In genomic region chr3:88555069-88555605, GRCm38 (mm10) we compare ENCODE assay signal across 10 mouse cellular contexts. TPM values are rescaled to one million over a fixed set of nuclear protein-coding genes. Genes with fewer than 3 reads are reported as not detected.
A peak's percentile ranks its signal among the peaks of the same experiment; 100 is the strongest.
DNase-seq lines count a peak whose midpoint lies in the region; ATAC-seq and TF ChIP-seq lines count a peak whose summit lies in the region.
"Had no signal": no experiment of that assay in that cellular context is flagged by ENCODE, and none has a peak within 500 bp of the region (broad histone marks: within the 10 kb centered on the region; RNA-seq: fewer than 3 reads in every experiment).

No protein-coding gene starts in this region.

- peak overlapping the region; percentile 23; the same call in 1 of the 2 replicates for H3K9ac ChIP-seq in heart, embryonic 15.5 days
- no peak overlapping the region for H3K9ac ChIP-seq in embryonic facial prominence, embryonic 11.5 days (replicated peaks; ENCODE audit: low read length)
- 0 out of 2 replicates have a peak overlapping the region, but pooled peaks have one; percentile 76 for H3K9ac ChIP-seq in hindbrain, embryonic 14.5 days
- H3K9ac ChIP-seq in midbrain, embryonic 13.5 days (replicated peaks): peak overlapping the region; percentile 42; the same call in 1 of the 2 replicates

- H3K4me2 ChIP-seq in heart, embryonic 15.5 days: peak overlapping the region; percentile 13; the same call in 1 of the 2 replicates
- peak overlapping the region; percentile 10; the same call in 1 of the 2 replicates for H3K4me2 ChIP-seq in embryonic facial prominence, embryonic 11.5 days (ENCODE audit: low read depth, low read length)
- H3K4me2 ChIP-seq in hindbrain, embryonic 14.5 days (replicated peaks): peak overlapping the region; percentile 80
- H3K4me2 ChIP-seq in midbrain, embryonic 13.5 days (replicated peaks): peak overlapping the region; percentile 81

- no peak for ATAC-seq in heart, embryonic 15.5 days (replicated peaks; ENCODE audit: insufficient number of reproducible peaks, insufficient read depth, low FRiP score, low read depth)
- ATAC-seq in embryonic facial prominence, embryonic 11.5 days (replicated peaks; ENCODE audit: insufficient number of reproducible peaks, low FRiP score, low TSS enrichment, low read depth): no peak
- no peak for ATAC-seq in hindbrain, embryonic 14.5 days (ENCODE audit: low FRiP score)
- no peak for ATAC-seq in midbrain, embryonic 13.5 days

- no peak overlapping the region for H3K4me3 ChIP-seq in heart, embryonic 15.5 days
- peak overlapping the region; percentile 89; the same call in 1 of the 2 replicates for H3K4me3 ChIP-seq in embryonic facial prominence, embryonic 11.5 days (ENCODE audit: low read depth, low read length)
- peak overlapping the region; percentile 76; the same call in 1 of the 2 replicates for H3K4me3 ChIP-seq in hindbrain, embryonic 14.5 days (replicated peaks; ENCODE audit: low read length)
- H3K4me3 ChIP-seq in midbrain, embryonic 13.5 days (replicated peaks): peak overlapping the region; percentile 93
- H3K4me3 ChIP-seq in lung, adult 2 months (replicated peaks; ENCODE audit: extremely low read depth, low read depth, low read length): no peak overlapping the region

- no peak for TF ChIP-seq POLR2A in lung, adult 2 months (IDR thresholded peaks at IDR 0.05; ENCODE audit: borderline replicate concordance, extremely low read depth, low read depth, low read length)

- 89% methylated on average over 5 of the region's 5 CpGs for WGBS in heart, embryonic 15.5 days
- WGBS in embryonic facial prominence, embryonic 11.5 days: 82% methylated on average over 5 of the region's 5 CpGs
- 91% methylated on average over 5 of the region's 5 CpGs for WGBS in hindbrain, embryonic 14.5 days
- 83% methylated on average over 5 of the region's 5 CpGs for WGBS in midbrain, embryonic 13.5 days
- WGBS in lung, adult 2 months: 86% methylated on average over 5 of the region's 5 CpGs

- no peak overlapping the region for H3K27ac ChIP-seq in heart, embryonic 15.5 days
- no peak overlapping the region for H3K27ac ChIP-seq in embryonic facial prominence, embryonic 11.5 days (replicated peaks; ENCODE audit: low read depth, low read length)
- no peak overlapping the region for H3K27ac ChIP-seq in hindbrain, embryonic 14.5 days
- H3K27ac ChIP-seq in midbrain, embryonic 13.5 days: no peak overlapping the region
- H3K27ac ChIP-seq: heart, adult 2 months had no signal

- H3K9me3 ChIP-seq in heart, embryonic 15.5 days (replicated peaks): no peaks in the 10 kb centered on the region
- no peaks in the 10 kb centered on the region for H3K9me3 ChIP-seq in embryonic facial prominence, embryonic 11.5 days (replicated peaks; ENCODE audit: control insufficient read depth, low read length)
- no peaks in the 10 kb centered on the region for H3K9me3 ChIP-seq in hindbrain, embryonic 14.5 days (ENCODE audit: control insufficient read depth, low read length)
- H3K9me3 ChIP-seq in midbrain, embryonic 13.5 days: no peaks in the 10 kb centered on the region

- DNase-seq in heart, adult 18-20 months: no peak
- DNase-seq in embryonic facial prominence, embryonic 11.5 days (ENCODE audit: low spot score): no peak
- no peak for DNase-seq in hindbrain, embryonic 14.5 days (ENCODE audit: low spot score)
- DNase-seq in retina, embryonic 14.5 days (ENCODE audit: low spot score): no peak
- no peak for DNase-seq in yolk sac, embryonic 10.5 days (ENCODE audit: low spot score)
- no peak for DNase-seq in lung, adult 2 months

- peaks cover 46% of the 10 kb centered on the region for H3K36me3 ChIP-seq in heart, embryonic 15.5 days
- peaks cover 10% of the 10 kb centered on the region for H3K36me3 ChIP-seq in embryonic facial prominence, embryonic 11.5 days (replicated peaks; ENCODE audit: control insufficient read depth, insufficient read depth, low read depth, low read length)
- H3K36me3 ChIP-seq in hindbrain, embryonic 14.5 days (replicated peaks; ENCODE audit: control insufficient read depth, insufficient read depth): peaks cover 49% of the 10 kb centered on the region
- peaks cover 48% of the 10 kb centered on the region for H3K36me3 ChIP-seq in midbrain, embryonic 13.5 days

- no peak for TF ChIP-seq CTCF in lung, adult 2 months (IDR thresholded peaks at IDR 0.05; ENCODE audit: insufficient read depth, low read length)

- H3K27me3 ChIP-seq in heart, embryonic 15.5 days: no peaks in the 10 kb centered on the region
- H3K27me3 ChIP-seq in embryonic facial prominence, embryonic 11.5 days (ENCODE audit: control insufficient read depth, insufficient read depth, low read length): no peaks in the 10 kb centered on the region
- no peaks in the 10 kb centered on the region for H3K27me3 ChIP-seq in hindbrain, embryonic 14.5 days (ENCODE audit: control insufficient read depth, insufficient read depth, low read length)
- no peaks in the 10 kb centered on the region for H3K27me3 ChIP-seq in midbrain, embryonic 13.5 days

- peaks cover 23% of the 10 kb centered on the region for H3K4me1 ChIP-seq in heart, embryonic 15.5 days (replicated peaks)
- no peaks in the 10 kb centered on the region for H3K4me1 ChIP-seq in embryonic facial prominence, embryonic 11.5 days (ENCODE audit: control insufficient read depth, insufficient read depth, low read length)
- peaks cover 17% of the 10 kb centered on the region for H3K4me1 ChIP-seq in hindbrain, embryonic 14.5 days (replicated peaks; ENCODE audit: control insufficient read depth, insufficient read depth, low read length)
- H3K4me1 ChIP-seq in midbrain, embryonic 13.5 days (replicated peaks): peaks cover 40% of the 10 kb centered on the region
- H3K4me1 ChIP-seq in lung, adult 2 months (ENCODE audit: control insufficient read depth, insufficient read depth, low read length): peaks cover 3% of the 10 kb centered on the region

RNA-seq across cellular contexts. Expression of gene Ubqln4, which starts 1.6 kb away (rescaled TPM):
- polyA plus RNA-seq in heart, embryonic 15.5 days (2015; fragmentation: Nextera tagmentation; extraction: Ambion mirVana): 30.0 and 34.9 TPM in 2 replicates
- 10 to 100 TPM; 72.4 to 78.7 TPM for total RNA-seq in heart, adult 18-20 months (2021)
- 62.1 and 73.3 TPM in 2 replicates for polyA plus RNA-seq in embryonic facial prominence, embryonic 11.5 days (2014; fragmentation: Nextera tagmentation; extraction: Ambion mirVana)
- polyA plus RNA-seq in hindbrain, embryonic 14.5 days (2014; fragmentation: Nextera tagmentation; extraction: Ambion mirVana): 42.9 and 53.6 TPM in 2 replicates
- polyA plus RNA-seq in midbrain, embryonic 13.5 days (2015; fragmentation: Nextera tagmentation; extraction: Ambion mirVana): 39.1 and 46.7 TPM in 2 replicates
- 47.0 and 52.6 TPM in 2 replicates for polyA plus RNA-seq in lung, adult 2 months (2012; rRNA removed)

RNA-seq across cellular contexts. Expression of gene Lamtor2, which starts 2.3 kb away (rescaled TPM):
- 119 and 144 TPM in 2 replicates for polyA plus RNA-seq in heart, embryonic 15.5 days (2015; fragmentation: Nextera tagmentation; extraction: Ambion mirVana)
- total RNA-seq in heart, adult 18-20 months (2021): 100 to 1,000 TPM; 102 to 104 TPM
- polyA plus RNA-seq in embryonic facial prominence, embryonic 11.5 days (2014; fragmentation: Nextera tagmentation; extraction: Ambion mirVana): 77.4 and 82.0 TPM in 2 replicates
- 102 and 107 TPM in 2 replicates for polyA plus RNA-seq in hindbrain, embryonic 14.5 days (2014; fragmentation: Nextera tagmentation; extraction: Ambion mirVana)
- polyA plus RNA-seq in midbrain, embryonic 13.5 days (2015; fragmentation: Nextera tagmentation; extraction: Ambion mirVana): 181 and 182 TPM in 2 replicates
- polyA plus RNA-seq in lung, adult 2 months (2012; rRNA removed): 116 and 135 TPM in 2 replicates

RNA-seq across cellular contexts. Expression of gene Rab25, which starts 7.0 kb away (rescaled TPM):
- 0.92 and 4.0 TPM in 2 replicates for polyA plus RNA-seq in heart, embryonic 15.5 days (2015; fragmentation: Nextera tagmentation; extraction: Ambion mirVana)
- total RNA-seq in heart, adult 18-20 months (2021): under 1 TPM in 1 of 2 experiments, not detected in 1; 0.26 TPM
- polyA plus RNA-seq in embryonic facial prominence, embryonic 11.5 days (2014; fragmentation: Nextera tagmentation; extraction: Ambion mirVana): 3.7 and 4.0 TPM in 2 replicates
- 0.20 TPM in 1 of 2 replicates, not detected in the other for polyA plus RNA-seq in hindbrain, embryonic 14.5 days (2014; fragmentation: Nextera tagmentation; extraction: Ambion mirVana)
- polyA plus RNA-seq in midbrain, embryonic 13.5 days (2015; fragmentation: Nextera tagmentation; extraction: Ambion mirVana): not detected in 2 replicates
- 53.0 and 105 TPM in 2 replicates for polyA plus RNA-seq in lung, adult 2 months (2012; rRNA removed)
- total RNA-seq: heart, adult 2 months; layer of hippocampus, postnatal 10 days had no signal

RNA-seq across cellular contexts. Expression of gene Ssr2, which starts 20.5 kb away (rescaled TPM):
- 164 and 178 TPM in 2 replicates for polyA plus RNA-seq in heart, embryonic 15.5 days (2015; fragmentation: Nextera tagmentation; extraction: Ambion mirVana)
- total RNA-seq in heart, adult 18-20 months (2021): 10 to 100 TPM; 60.8 to 65.5 TPM
- 184 and 201 TPM in 2 replicates for polyA plus RNA-seq in embryonic facial prominence, embryonic 11.5 days (2014; fragmentation: Nextera tagmentation; extraction: Ambion mirVana)
- polyA plus RNA-seq in hindbrain, embryonic 14.5 days (2014; fragmentation: Nextera tagmentation; extraction: Ambion mirVana): 117 and 129 TPM in 2 replicates
- polyA plus RNA-seq in midbrain, embryonic 13.5 days (2015; fragmentation: Nextera tagmentation; extraction: Ambion mirVana): 142 and 148 TPM in 2 replicates
- 139 and 188 TPM in 2 replicates for polyA plus RNA-seq in lung, adult 2 months (2012; rRNA removed)

RNA-seq across cellular contexts. Expression of gene Mex3a, which starts 22.9 kb away (rescaled TPM):
- polyA plus RNA-seq in heart, embryonic 15.5 days (2015; fragmentation: Nextera tagmentation; extraction: Ambion mirVana): 6.5 and 8.0 TPM in 2 replicates
- under 1 TPM; 0.26 to 0.35 TPM for total RNA-seq in heart, adult 18-20 months (2021)
- polyA plus RNA-seq in embryonic facial prominence, embryonic 11.5 days (2014; fragmentation: Nextera tagmentation; extraction: Ambion mirVana): 40.1 and 41.0 TPM in 2 replicates
- 30.8 and 31.0 TPM in 2 replicates for polyA plus RNA-seq in hindbrain, embryonic 14.5 days (2014; fragmentation: Nextera tagmentation; extraction: Ambion mirVana)
- 49.5 and 51.5 TPM in 2 replicates for polyA plus RNA-seq in midbrain, embryonic 13.5 days (2015; fragmentation: Nextera tagmentation; extraction: Ambion mirVana)
- polyA plus RNA-seq in lung, adult 2 months (2012; rRNA removed): 0.53 and 0.84 TPM in 2 replicates

Comparison
In these comparisons a context has a peak if more than half of its experiments do, and no peak if none do; other contexts are left out.
1. H3K4me2 ChIP-seq: peak in every context shown above with its lines; median percentile 81 in midbrain, embryonic 13.5 days; 80 in hindbrain, embryonic 14.5 days; 13 in heart, embryonic 15.5 days; 10 in embryonic facial prominence, embryonic 11.5 days.
2. H3K4me3 ChIP-seq: peak in embryonic facial prominence, embryonic 11.5 days (single experiment), hindbrain, embryonic 14.5 days (single experiment) and midbrain, embryonic 13.5 days (single experiment); none in heart, embryonic 15.5 days (single experiment) and lung, adult 2 months (single experiment).
3. RNA of gene Rab25, which starts 7.0 kb away (polyA plus RNA-seq): 53.0 to 105 TPM in lung, adult 2 months; 3.7 to 4.0 TPM in embryonic facial prominence, embryonic 11.5 days, 0.92 to 4.0 TPM in heart, embryonic 15.5 days, 0.20 TPM in hindbrain, embryonic 14.5 days and not detected in midbrain, embryonic 13.5 days; every median in the first group is over 10 times any median in the second.